Mouse (Mus musculus) liver, embryonic 14.5 days (tissue): Measurements from ENCODE around the gene Gpd1.

Experiments used
- CTCF ChIP-seq: IDR thresholded peaks from 2 replicates; pipeline ENCODE4 v1.5.1; 2016; ENCODE audit warnings: antibody characterized with exemption, low read depth, control low read depth
- EP300 ChIP-seq: IDR thresholded peaks from 2 replicates; pipeline ENCODE4 v1.6.1; 2016; ENCODE audit warnings: antibody characterized with exemption, low read depth

- TF ChIP-seq CTCF (no peak), EP300 (no peak)
These were observed 2.5 kb downstream of the Gpd1 start for GRCm38 (mm10) chr15:99719865-99720264.
